Mouse (Mus musculus): Measurements from ENCODE around the gene Zfp710. TPM values are rescaled to one million over a fixed set of nuclear protein-coding genes. Genes with fewer than 3 reads are reported as not detected.

The Zfp710 gene
- polyA plus RNA-seq, 1 experiment from 2014 or later = 25.1 TPM

DNA sequence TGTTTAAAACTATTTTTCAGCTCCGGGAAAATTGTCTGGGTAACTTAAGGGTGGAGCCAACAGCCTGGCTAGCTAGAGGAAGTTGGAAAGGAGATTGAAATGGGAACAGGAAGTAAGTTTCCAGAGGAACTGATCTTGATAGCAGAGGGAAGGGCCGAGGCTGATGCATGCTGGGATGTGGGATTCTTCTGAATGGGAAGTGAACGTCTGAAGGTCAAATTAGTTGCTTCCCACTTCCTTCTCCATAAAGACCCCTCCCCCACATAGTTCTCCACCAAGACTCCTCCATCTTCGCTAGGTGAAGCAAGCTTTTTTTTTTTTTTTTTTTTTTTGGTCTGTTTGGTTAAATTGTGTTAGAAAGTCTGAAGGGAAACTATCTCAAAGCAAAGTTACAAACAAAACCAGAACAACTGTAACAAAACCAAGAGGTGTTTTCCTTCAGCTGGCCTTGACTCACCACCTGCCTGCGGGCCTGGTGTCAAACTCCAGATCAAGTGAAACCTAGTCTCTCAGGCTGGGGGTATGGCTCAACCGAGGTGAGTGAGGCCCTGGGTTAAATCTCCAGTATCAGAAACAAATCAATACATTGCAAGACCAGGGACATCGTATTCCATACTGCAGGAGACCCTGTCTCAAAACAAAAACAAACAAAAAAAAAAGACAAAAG lies 10.6 kb upstream of the Zfp710 start:
- Histone ChIP-seq H3K4me1 (replicated peaks) (no peaks in the 10 kb centered on the region), H3K9ac (replicated peaks) (no peak overlapping the region), H3K4me3 (replicated peaks) (no peak overlapping the region), H3K27me3 (no peaks in the 10 kb centered on the region), H3K27ac (no peak overlapping the region), H3K9me3 (no peaks in the 10 kb centered on the region), H3K4me2 (replicated peaks) (no peak overlapping the region), H3K36me3 (no peaks in the 10 kb centered on the region)
- WGBS = 79% methylated on average over 7 of the region's 7 CpGs
- no peak for ATAC-seq

DNA sequence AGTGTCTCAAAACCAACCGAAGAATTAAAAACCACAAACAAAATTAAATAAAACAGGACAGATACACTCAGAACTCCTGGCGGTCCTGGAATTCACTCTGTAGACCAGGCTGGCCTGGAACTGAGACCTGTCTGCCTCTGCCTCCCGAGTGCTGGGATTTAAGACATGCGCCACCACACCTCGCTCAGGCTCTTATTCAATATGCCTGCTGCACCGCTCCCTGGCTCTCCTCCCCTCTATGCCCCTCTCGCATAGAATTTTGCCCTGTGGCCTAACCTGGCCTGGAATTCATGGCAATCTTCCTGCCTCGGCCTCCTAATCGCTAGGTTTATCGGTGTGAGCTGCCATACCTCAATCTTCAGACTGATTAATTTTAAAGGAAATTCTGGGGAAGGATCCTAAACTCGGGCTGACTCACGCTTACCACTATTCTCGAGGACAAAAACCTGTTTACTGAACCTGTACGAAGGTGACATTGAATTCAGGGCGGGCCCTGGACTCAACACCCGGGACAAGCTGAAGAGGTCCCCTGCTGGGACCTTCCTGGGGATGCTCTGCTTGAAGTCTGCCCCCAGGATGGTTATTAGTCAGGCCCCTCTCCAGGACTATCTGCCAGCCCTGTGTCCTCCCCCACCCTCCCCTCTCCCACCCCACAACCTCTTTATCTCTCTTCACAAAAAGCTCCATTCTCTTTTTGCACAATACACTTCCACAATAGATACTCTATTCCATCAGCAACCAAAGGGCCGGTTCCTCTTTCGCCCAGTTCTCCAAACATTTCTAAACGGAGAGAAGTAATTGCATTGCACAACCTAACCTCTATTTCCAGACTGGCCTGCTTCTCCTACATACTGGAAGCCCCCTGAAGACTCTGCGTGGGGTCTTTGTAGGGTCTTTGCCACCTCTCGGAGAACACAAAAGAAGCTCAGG lies 9.5 kb upstream of the Zfp710 start:
- H3K9me3 ChIP-seq = no peaks in the 10 kb centered on the region
- H3K9ac ChIP-seq (replicated peaks) = no peak overlapping the region
- no peaks in the 10 kb centered on the region for H3K36me3 ChIP-seq
- H3K27ac ChIP-seq = no peak overlapping the region
- H3K4me2 ChIP-seq (replicated peaks) = no peak overlapping the region
- H3K4me1 ChIP-seq (replicated peaks) = no peaks in the 10 kb centered on the region
- no peak overlapping the region for H3K4me3 ChIP-seq (replicated peaks)
- 71% methylated on average over 21 of the region's 21 CpGs for WGBS
- H3K27me3 ChIP-seq = no peaks in the 10 kb centered on the region
- no peak for ATAC-seq

DNA sequence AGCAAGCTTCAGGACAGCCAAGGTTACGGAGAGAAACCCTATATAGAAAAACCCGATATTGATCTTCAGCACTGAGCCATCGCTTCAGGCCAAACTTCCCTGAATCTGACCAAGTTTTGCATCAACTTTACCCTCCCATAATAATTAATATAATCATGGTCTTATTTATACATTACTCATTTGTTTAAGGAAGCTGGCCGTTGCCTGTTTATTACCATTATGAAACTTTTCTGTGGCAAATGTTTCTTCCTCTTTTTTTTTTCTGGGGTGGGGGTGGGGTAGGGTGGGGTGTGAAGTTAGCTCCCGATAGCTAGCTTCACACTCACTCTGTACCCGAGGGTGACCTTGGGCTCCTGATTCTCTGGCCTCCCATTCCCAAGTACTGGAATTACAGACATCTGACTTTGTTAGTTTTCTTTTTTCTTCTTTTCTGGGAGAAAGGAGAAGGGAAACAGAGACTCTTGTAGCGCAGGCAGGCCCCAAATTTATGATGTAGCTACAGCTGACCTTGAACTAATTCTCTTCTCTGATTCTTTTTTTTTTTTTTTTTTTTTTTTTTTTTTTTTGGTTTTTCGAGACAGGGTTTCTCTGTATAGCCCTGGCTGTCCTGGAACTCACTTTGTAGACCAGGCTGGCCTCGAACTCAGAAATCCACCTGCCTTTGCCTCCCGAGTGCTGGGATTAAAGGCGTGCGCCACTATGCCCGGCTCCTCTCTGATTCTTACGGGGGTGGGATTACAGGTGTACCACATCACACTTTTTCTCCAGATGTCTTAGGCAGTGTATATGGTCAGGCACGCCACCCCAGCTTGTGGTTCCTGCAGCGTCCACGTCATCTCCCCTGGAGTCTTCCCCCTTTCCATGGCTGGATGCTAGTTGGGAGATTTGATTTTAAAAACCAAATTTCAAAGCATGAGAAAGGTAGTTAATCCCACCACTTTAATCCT lies 5.8 kb upstream of the Zfp710 start:
- Histone ChIP-seq H3K4me3 (replicated peaks) (no peak overlapping the region), H3K4me2 (replicated peaks) (no peak overlapping the region), H3K9me3 (no peaks in the 10 kb centered on the region), H3K36me3 (no peaks in the 10 kb centered on the region), H3K27ac (no peak overlapping the region), H3K4me1 (replicated peaks) (0 out of 2 replicates have a peak, but pooled peaks cover under 1% of the 10 kb centered on the region), H3K9ac (replicated peaks) (no peak overlapping the region), H3K27me3 (no peaks in the 10 kb centered on the region)
- ATAC-seq = no peak
- 90% methylated on average over 16 of the region's 17 CpGs for WGBS

DNA sequence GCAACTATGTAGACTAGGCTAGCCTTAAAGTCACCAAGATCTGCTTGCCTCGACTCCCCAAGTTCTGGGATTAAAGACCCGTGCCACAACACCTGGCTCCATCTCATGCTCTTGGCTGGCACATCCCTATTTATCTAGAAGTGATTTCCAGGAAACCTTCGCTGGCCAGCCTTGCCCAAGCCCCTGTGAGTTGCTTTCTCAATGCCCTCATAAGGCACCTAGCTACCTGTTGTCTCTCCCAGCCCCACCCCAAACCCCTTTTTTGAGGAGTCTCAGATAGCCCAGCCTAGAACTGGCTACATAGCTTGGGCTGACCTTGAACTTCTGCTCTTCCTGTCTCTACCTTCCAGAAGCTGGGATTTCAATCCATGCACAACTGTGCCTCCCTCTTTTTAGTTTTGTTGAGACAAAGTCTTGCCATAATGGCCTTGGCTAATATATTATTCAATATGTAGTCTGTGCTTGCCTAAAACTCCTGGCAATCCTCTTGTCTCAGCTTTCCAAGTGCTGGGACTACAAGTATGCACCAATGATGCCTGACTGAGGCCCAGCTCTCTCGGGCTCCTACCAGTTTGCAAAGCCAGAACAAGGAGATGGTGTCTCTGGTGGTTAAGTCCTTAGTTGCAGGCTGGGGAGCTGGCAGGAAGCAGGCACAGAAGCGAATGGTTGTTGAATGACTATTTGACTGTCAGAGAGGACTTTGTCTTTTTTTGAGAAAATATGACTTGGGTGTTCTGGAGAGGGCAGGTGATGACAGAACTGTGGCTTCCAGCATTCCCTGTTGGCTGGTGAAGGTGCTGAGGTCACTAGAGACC lies 786 bp upstream of the Zfp710 start:
- H3K36me3 ChIP-seq = no peaks in the 10 kb centered on the region
- ATAC-seq = peak; percentile 6
- peaks cover 35% of the 10 kb centered on the region for H3K4me1 ChIP-seq (replicated peaks)
- H3K27me3 ChIP-seq = no peaks in the 10 kb centered on the region
- peak overlapping the region; percentile 86 for H3K4me2 ChIP-seq (replicated peaks)
- 65% methylated on average over 5 of the region's 5 CpGs for WGBS
- peak overlapping the region; percentile 90; the same call in 1 of the 2 replicates for H3K4me3 ChIP-seq (replicated peaks)
- H3K9me3 ChIP-seq = no peaks in the 10 kb centered on the region
- H3K9ac ChIP-seq (replicated peaks) = no peak overlapping the region
- H3K27ac ChIP-seq = peak overlapping the region; percentile 97

DNA sequence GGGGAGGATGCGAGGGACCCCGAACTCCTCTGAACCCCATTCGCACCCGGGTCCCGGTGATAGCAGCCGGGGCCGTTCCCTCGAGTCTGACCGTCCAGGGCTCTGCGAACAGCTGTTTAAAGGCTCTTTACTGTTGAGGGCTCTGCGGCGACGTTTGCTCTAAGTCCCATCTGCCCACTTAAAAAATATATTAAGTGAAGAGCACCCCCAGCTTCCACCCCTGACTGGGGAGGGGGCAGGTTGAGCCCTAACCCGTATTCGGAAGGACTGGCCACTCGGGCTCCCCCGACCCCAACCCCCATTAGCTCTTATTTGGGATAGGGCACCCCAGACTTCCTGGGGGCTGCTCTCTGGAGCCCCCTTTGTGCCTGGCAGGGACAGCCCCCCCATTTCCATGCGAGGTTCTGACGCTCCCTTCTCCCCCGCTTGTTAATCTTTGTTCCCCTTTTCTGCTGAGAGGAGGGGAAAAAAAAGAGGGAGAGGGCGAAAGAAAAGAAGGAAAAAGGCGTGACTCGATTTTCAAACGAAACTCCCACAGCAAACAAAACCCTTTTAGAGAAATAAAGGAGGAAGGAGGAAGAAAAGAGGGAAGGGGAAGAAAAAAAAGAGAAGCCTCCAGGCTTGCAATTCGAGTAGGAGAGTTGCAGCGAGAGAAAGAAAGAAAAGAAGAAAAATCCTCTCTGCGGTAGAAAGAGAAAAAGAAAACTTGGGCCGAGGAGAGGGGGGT lies 940 bp downstream of the Zfp710 start:
- no peaks in the 10 kb centered on the region for H3K9me3 ChIP-seq
- H3K4me1 ChIP-seq (replicated peaks) = peaks cover 47% of the 10 kb centered on the region
- H3K27ac ChIP-seq = peak overlapping the region; percentile 97
- H3K36me3 ChIP-seq = no peaks in the 10 kb centered on the region
- under 1% methylated on average over 28 of the region's 28 CpGs for WGBS
- ATAC-seq = peak; percentile 16
- H3K27me3 ChIP-seq = no peaks in the 10 kb centered on the region
- peak overlapping the region; percentile 90 for H3K4me3 ChIP-seq (replicated peaks)
- H3K4me2 ChIP-seq (replicated peaks) = peak overlapping the region; percentile 86
- peak overlapping the region; percentile 93 for H3K9ac ChIP-seq (replicated peaks)

DNA sequence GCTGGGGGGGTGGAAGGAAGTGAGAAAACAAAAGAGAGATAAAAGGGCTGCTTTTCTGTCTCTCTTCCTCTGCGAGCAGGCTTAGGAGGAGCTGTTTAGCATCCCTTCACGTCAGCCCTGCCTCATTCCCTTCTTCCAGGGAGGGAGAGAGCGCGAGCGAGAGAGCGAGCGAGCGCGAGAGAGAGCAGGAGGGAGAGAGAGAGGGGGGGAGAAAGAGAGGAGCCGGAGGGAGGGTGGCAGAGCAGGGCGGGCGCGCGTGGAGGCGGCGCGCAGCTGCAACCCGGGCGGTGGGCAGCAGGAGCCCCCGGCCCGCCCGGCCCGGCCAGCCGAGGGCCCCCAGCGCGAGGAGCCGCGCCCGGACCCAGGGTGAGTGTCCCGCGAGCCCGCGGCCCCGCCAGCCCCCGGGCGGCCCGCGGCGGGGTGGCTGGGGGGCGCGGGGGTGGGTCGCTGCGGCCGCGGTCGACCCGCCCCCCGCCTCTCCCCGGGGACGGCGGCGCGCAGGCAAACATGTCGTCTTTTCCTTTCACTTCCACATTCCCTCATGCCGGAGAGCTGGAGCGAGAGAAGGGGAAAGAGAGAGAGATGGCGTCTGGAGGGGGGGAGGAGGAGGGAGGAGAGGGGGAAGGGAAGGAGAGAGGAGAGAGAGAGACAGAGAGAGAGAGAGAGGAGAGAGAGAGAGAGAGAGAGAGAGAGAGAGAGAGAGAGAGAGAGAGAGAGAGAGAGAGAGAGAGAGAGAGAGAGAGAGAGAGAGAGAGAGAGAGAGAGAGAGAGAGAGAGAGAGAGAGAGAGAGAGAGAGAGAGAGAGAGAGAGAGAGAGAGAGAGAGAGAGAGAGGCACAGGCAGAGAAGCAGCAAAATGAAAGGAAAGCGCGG lies 1.7 kb downstream of the Zfp710 start:
- under 1% methylated on average over 27 of the region's 59 CpGs for WGBS
- peak; percentile 49 for ATAC-seq
- H3K9me3 ChIP-seq = no peaks in the 10 kb centered on the region
- H3K27me3 ChIP-seq = no peaks in the 10 kb centered on the region
- peak overlapping the region; percentile 90 for H3K4me3 ChIP-seq (replicated peaks)
- no peaks in the 10 kb centered on the region for H3K36me3 ChIP-seq
- peak overlapping the region; percentile 97 for H3K27ac ChIP-seq
- peak overlapping the region; percentile 93 for H3K9ac ChIP-seq (replicated peaks)
- peaks cover 52% of the 10 kb centered on the region for H3K4me1 ChIP-seq (replicated peaks)
- H3K4me2 ChIP-seq (replicated peaks) = peak overlapping the region; percentile 86

DNA sequence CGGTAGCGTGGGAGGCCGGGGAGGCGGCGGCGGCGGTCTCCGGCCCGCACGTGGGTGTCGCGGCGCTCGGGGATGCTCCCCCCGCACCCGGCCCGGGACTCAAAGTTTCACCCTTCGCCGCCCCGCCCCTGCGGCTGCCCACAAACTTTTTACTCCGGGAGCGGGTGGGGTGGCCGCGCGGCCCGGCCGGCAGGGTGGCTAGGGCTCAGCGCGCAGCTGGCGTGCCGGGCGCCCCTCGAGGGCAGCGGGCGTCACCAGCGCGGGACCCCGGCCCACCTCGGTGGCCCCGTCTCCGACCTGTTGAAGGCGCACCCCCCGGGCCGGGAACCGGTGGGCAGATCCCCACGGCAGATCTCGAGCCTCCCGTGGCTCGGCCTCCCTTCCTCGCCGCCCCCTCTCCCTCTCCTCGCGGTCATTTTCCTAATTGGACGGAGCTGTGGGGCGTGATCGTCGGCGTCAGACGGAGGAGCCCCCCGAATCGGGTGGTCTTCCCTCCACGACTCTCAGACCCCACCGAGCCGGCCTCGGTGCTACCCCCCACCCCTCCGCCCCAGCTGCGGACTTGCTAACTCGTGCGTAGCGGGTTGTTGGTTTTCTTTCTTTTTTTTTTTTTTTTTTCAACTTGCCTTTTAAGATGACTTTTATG lies 2.5 kb downstream of the Zfp710 start:
- Histone ChIP-seq H3K4me2 (replicated peaks) (peak overlapping the region; percentile 86), H3K9me3 (no peaks in the 10 kb centered on the region), H3K9ac (replicated peaks) (peak overlapping the region; percentile 93), H3K27me3 (no peaks in the 10 kb centered on the region), H3K4me3 (replicated peaks) (peak overlapping the region; percentile 90), H3K36me3 (no peaks in the 10 kb centered on the region), H3K27ac (peak overlapping the region; percentile 61), H3K4me1 (replicated peaks) (peaks cover 59% of the 10 kb centered on the region)
- ATAC-seq = 0 out of 2 replicates have a peak, but pooled peaks have one; percentile 3
- under 1% methylated on average over 69 of the region's 71 CpGs for whole genome bisulfite sequencing

DNA sequence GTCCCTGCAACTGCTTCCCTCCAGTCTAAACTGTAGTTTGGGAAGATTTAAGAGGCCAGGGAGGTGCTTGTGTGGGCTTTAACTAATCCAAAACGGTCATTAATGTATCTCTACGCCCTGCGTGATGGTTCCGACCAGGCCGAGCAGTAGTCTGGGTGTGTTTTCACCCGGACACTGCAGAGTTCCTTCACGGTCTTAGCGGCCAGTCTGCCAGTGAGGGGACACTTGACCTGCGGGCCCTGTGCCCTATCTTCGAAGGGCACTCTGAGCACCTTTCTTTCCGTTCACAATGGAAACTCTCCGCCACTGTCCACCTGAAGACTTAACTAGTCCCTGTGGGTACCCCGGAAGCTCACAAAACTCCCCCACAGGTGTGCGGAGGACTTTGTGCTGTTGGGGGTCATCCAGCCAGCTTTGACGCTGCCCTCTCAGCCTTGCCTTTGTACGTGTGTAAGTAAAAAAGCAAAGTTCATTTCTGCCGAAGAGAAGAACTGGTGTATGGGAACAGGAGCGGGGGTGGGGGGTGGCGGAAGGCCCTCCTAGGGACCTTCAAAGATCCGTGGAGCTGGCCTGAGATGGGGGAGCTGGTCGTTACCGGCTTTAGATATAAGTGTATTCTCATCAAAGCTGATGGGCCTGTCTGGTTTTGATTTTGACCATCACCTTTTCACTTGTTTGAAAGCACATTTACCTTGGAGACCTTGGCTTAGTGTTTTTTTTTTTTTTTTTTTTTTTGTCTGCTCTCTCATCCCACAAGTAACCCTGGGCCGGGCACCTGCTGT lies 3.2 kb downstream of the Zfp710 start:
- no peak for ATAC-seq
- WGBS = 2% methylated on average over 23 of the region's 23 CpGs
- Histone ChIP-seq H3K4me3 (replicated peaks) (peak overlapping the region; percentile 90), H3K27ac (peak overlapping the region; percentile 61), H3K9ac (replicated peaks) (peak overlapping the region; percentile 93), H3K4me1 (replicated peaks) (peaks cover 67% of the 10 kb centered on the region), H3K27me3 (no peaks in the 10 kb centered on the region), H3K4me2 (replicated peaks) (peak overlapping the region; percentile 86), H3K9me3 (no peaks in the 10 kb centered on the region), H3K36me3 (no peaks in the 10 kb centered on the region)

DNA sequence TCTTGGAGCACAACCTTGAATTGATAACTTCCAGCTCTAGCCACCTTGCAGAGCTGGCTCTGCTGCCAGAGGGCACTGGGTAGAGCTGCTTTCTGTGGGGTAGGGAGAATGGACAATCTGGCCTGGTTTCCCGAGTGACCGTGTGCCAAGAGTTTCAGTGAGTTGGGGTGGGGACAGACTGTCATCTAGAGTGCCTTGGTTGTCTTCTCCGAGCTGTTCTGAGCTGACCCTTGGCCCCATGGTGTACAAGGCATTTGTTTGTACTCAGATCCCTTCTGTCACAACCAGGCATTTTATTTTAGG lies 3.8 kb downstream of the Zfp710 start:
- Histone ChIP-seq H3K27me3 (no peaks in the 10 kb centered on the region), H3K4me3 (replicated peaks) (peak overlapping the region; percentile 90), H3K4me1 (replicated peaks) (peaks cover 72% of the 10 kb centered on the region), H3K9me3 (no peaks in the 10 kb centered on the region), H3K9ac (replicated peaks) (0 out of 2 replicates have a peak overlapping the region, but pooled peaks have one; percentile 93), H3K4me2 (replicated peaks) (peak overlapping the region; percentile 86), H3K27ac (no peak overlapping the region), H3K36me3 (no peaks in the 10 kb centered on the region)
- whole genome bisulfite sequencing = 16% methylated on average over 3 of the region's 3 CpGs
- no peak for ATAC-seq

All from midbrain, embryonic 13.5 days (tissue).